Mouse (Mus musculus) intestine, postnatal 0 days (tissue): Measurements from ENCODE around the gene Zswim3. TPM values are rescaled to one million over a fixed set of nuclear protein-coding genes. Genes with fewer than 3 reads are reported as not detected.
A peak's percentile ranks its signal among the peaks of the same experiment; 100 is the strongest.

Source experiments
- ATAC-seq: fragments of 200-750 bp; cut with Nextera tagmentation; 2 replicates; pipeline ENCODE4 v1.8.0; 2017; ENCODE audit warnings: mild to moderate bottlenecking, moderate TSS enrichment, moderate library complexity
- H3K27ac ChIP-seq: fragments of 300-500 bp; sonication (generic); 2 replicates; pipeline ENCODE4 v1.5.1; 2014; ENCODE audit warnings: mild to moderate bottlenecking, low read depth, low read length, moderate library complexity
- H3K27me3 ChIP-seq: fragments of 300-500 bp; sonication (generic); replicated peaks from 2 replicates; pipeline ENCODE4 v1.6.1; 2014; ENCODE audit warnings: low read length, mixed read lengths; ENCODE audit not compliant: control insufficient read depth, insufficient read depth
- H3K36me3 ChIP-seq: fragments of 300-500 bp; sonication (generic); 2 replicates; pipeline ENCODE4 v1.6.1; 2014; ENCODE audit warnings: mild to moderate bottlenecking, moderate library complexity; ENCODE audit not compliant: control insufficient read depth, insufficient read depth
- H3K4me1 ChIP-seq: fragments of 300-500 bp; sonication (generic); replicated peaks from 2 replicates; pipeline ENCODE4 v1.6.1; 2014; ENCODE audit warnings: antibody characterized with exemption, low read length, mixed read lengths; ENCODE audit not compliant: control insufficient read depth, insufficient read depth
- H3K4me2 ChIP-seq: fragments of 300-500 bp; sonication (generic); replicated peaks from 2 replicates; pipeline ENCODE4 v1.6.1; 2014; ENCODE audit warnings: low read depth, mild to moderate bottlenecking, moderate library complexity
- H3K4me3 ChIP-seq: fragments of 300-500 bp; sonication (generic); 2 replicates; pipeline ENCODE4 v1.5.1; 2014; ENCODE audit warnings: low read depth, low read length
- H3K9ac ChIP-seq: fragments of 300-500 bp; sonication (generic); 2 replicates; pipeline ENCODE4 v1.6.1; 2014; ENCODE audit warnings: mild to moderate bottlenecking, low read depth, low read length
- H3K9me3 ChIP-seq: fragments of 300-500 bp; sonication (generic); 2 replicates; pipeline ENCODE4 v1.6.1; 2016; ENCODE audit warnings: mixed run types; ENCODE audit not compliant: control insufficient read depth
- CTCF ChIP-seq: sonication (generic); IDR thresholded peaks from 2 replicates; pipeline ENCODE4 v1.5.1; 2016; ENCODE audit warnings: low read depth, mild to moderate bottlenecking, control low read depth, antibody characterized with exemption, moderate library complexity
- WGBS: fragments of 180-500 bp; shearing (Covaris S2); extraction: QIAGEN DNeasy Blood & Tissue Kit; methylation state at CpG from one replicate; pipeline ENCODE4 v1.1.7; 2014; 5-methylcytosine and 5-hydroxymethylcytosine counted together
- polyA plus RNA-seq: library from polyadenylated mRNA; unstranded; fragments of >200 nt; fragmentation: Nextera tagmentation; extraction: Ambion mirVana; gene quantifications from 2 replicates; pipeline ENCODE4 v1.2.1, GENCODE M21; 2015

Gene Zswim3
- polyA plus RNA-seq, 1 experiment from 2014 or later, result 4.2 TPM

GRCm38 (mm10) chr2:164762593-164762992, 42.3 kb upstream of the Zswim3 start:
- no peaks in the 10 kb centered on the region for H3K27me3 ChIP-seq
- no peak for ATAC-seq
- H3K4me2 ChIP-seq, result no peak overlapping the region

GRCm38 (mm10) chr2:164765841-164766240, 39.1 kb upstream of the Zswim3 start:
- no peak for ATAC-seq
- WGBS, result 80% methylated on average over 3 of the region's 3 CpGs
- Histone ChIP-seq H3K9ac (no peak overlapping the region), H3K9me3 (no peaks in the 10 kb centered on the region), H3K27me3 (no peaks in the 10 kb centered on the region), H3K36me3 (peaks cover 61% of the 10 kb centered on the region), H3K4me2 (no peak overlapping the region), H3K27ac (no peak overlapping the region), H3K4me3 (no peak overlapping the region), H3K4me1 (no peaks in the 10 kb centered on the region)
- TF ChIP-seq CTCF, result no peak

More at GRCm38 (mm10) chr2:164762593-164762992, 42.3 kb upstream of the Zswim3 start:
- peaks cover 85% of the 10 kb centered on the region for H3K36me3 ChIP-seq
- H3K27ac ChIP-seq, result no peak overlapping the region
- H3K4me1 ChIP-seq, result no peaks in the 10 kb centered on the region
- TF ChIP-seq CTCF, result no peak
- no peak overlapping the region for H3K4me3 ChIP-seq
- WGBS, result 82% methylated on average over 7 of the region's 7 CpGs
- no peaks in the 10 kb centered on the region for H3K9me3 ChIP-seq
- no peak overlapping the region for H3K9ac ChIP-seq

- Histone ChIP-seq H3K4me2 (no peak overlapping the region), H3K9ac (no peak overlapping the region), H3K27ac (no peak overlapping the region; the same call in 1 of the 2 replicates), H3K4me1 (0 out of 2 replicates have a peak, but pooled peaks cover 7% of the 10 kb centered on the region), H3K4me3 (no peak overlapping the region), H3K36me3 (peaks cover 51% of the 10 kb centered on the region), H3K9me3 (no peaks in the 10 kb centered on the region), H3K27me3 (no peaks in the 10 kb centered on the region)
- 90% methylated on average over 15 of the region's 15 CpGs for WGBS
- no peak for TF ChIP-seq CTCF
- no peak for ATAC-seq
Measured at GRCm38 (mm10) chr2:164767812-164768540, 36.9 kb upstream of the Zswim3 start.

- peak within 1 kb of the TSS; percentile 76 for H3K4me3 ChIP-seq
- H3K27me3 ChIP-seq, result no peaks in the 10 kb centered on the region
- peak within 1 kb of the TSS; percentile 94 for H3K4me2 ChIP-seq
- H3K27ac ChIP-seq, result peak within 1 kb of the TSS; percentile 65
- 2% methylated on average over 53 of the region's 53 CpGs for WGBS
- peak; percentile 52 for TF ChIP-seq CTCF
- peak; percentile 97 for ATAC-seq
- no peaks in the 10 kb centered on the region for H3K9me3 ChIP-seq
- peaks cover 10% of the 10 kb centered on the region; the same call in 1 of the 2 replicates for H3K4me1 ChIP-seq
- H3K36me3 ChIP-seq, result peaks cover 46% of the 10 kb centered on the region
- peak within 1 kb of the TSS; percentile 75 for H3K9ac ChIP-seq
Measured at GRCm38 (mm10) chr2:164769258-164770037, 35.5 kb upstream of the Zswim3 start, which contains the start of gene Ube2c. Gene Ube2c, plus strand, starts transcription at chr2:164769898.

GRCm38 (mm10) chr2:164770279-164770678, 34.6 kb upstream of the Zswim3 start:
- Histone ChIP-seq H3K4me1 (peaks cover 10% of the 10 kb centered on the region; the same call in 1 of the 2 replicates), H3K9me3 (no peaks in the 10 kb centered on the region), H3K4me3 (peak overlapping the region; percentile 76), H3K36me3 (peaks cover 39% of the 10 kb centered on the region), H3K4me2 (peak overlapping the region; percentile 94), H3K9ac (peak overlapping the region; percentile 75), H3K27me3 (no peaks in the 10 kb centered on the region), H3K27ac (peak overlapping the region; percentile 43)
- TF ChIP-seq CTCF, result no peak
- WGBS, result 2% methylated on average over 15 of the region's 15 CpGs
- peak; percentile 63 for ATAC-seq

GRCm38 (mm10) chr2:164771123-164771522, 33.8 kb upstream of the Zswim3 start:
- H3K4me2 ChIP-seq, result peak overlapping the region; percentile 94
- 48% methylated on average over 8 of the region's 8 CpGs for WGBS
- peak overlapping the region; percentile 54 for H3K27ac ChIP-seq
- no peak overlapping the region for H3K9ac ChIP-seq
- no peak for TF ChIP-seq CTCF
- ATAC-seq, result no peak
- no peaks in the 10 kb centered on the region for H3K27me3 ChIP-seq
- peak overlapping the region; percentile 76 for H3K4me3 ChIP-seq
- peaks cover 31% of the 10 kb centered on the region for H3K36me3 ChIP-seq
- H3K9me3 ChIP-seq, result no peaks in the 10 kb centered on the region
- H3K4me1 ChIP-seq, result peaks cover 10% of the 10 kb centered on the region; the same call in 1 of the 2 replicates
